Mouse (Mus musculus) intestine, postnatal 0 days (tissue): ENCODE results near the gene Slc1a7. TPM values are rescaled to one million over a fixed set of nuclear protein-coding genes. Genes with fewer than 3 reads are reported as not detected.

Experiments
- ATAC-seq: fragments of 200-750 bp; cut with Nextera tagmentation; 2 replicates; pipeline ENCODE4 v1.8.0; 2017; ENCODE audit warnings: mild to moderate bottlenecking, moderate TSS enrichment, moderate library complexity
- H3K27ac ChIP-seq: fragments of 300-500 bp; sonication (generic); 2 replicates; pipeline ENCODE4 v1.5.1; 2014; ENCODE audit warnings: mild to moderate bottlenecking, low read depth, low read length, moderate library complexity
- H3K27me3 ChIP-seq: fragments of 300-500 bp; sonication (generic); replicated peaks from 2 replicates; pipeline ENCODE4 v1.6.1; 2014; ENCODE audit warnings: low read length, mixed read lengths; ENCODE audit not compliant: control insufficient read depth, insufficient read depth
- H3K36me3 ChIP-seq: fragments of 300-500 bp; sonication (generic); 2 replicates; pipeline ENCODE4 v1.6.1; 2014; ENCODE audit warnings: mild to moderate bottlenecking, moderate library complexity; ENCODE audit not compliant: control insufficient read depth, insufficient read depth
- H3K4me1 ChIP-seq: fragments of 300-500 bp; sonication (generic); replicated peaks from 2 replicates; pipeline ENCODE4 v1.6.1; 2014; ENCODE audit warnings: antibody characterized with exemption, low read length, mixed read lengths; ENCODE audit not compliant: control insufficient read depth, insufficient read depth
- H3K4me2 ChIP-seq: fragments of 300-500 bp; sonication (generic); replicated peaks from 2 replicates; pipeline ENCODE4 v1.6.1; 2014; ENCODE audit warnings: low read depth, mild to moderate bottlenecking, moderate library complexity
- H3K4me3 ChIP-seq: fragments of 300-500 bp; sonication (generic); 2 replicates; pipeline ENCODE4 v1.5.1; 2014; ENCODE audit warnings: low read depth, low read length
- H3K9ac ChIP-seq: fragments of 300-500 bp; sonication (generic); 2 replicates; pipeline ENCODE4 v1.6.1; 2014; ENCODE audit warnings: mild to moderate bottlenecking, low read depth, low read length
- H3K9me3 ChIP-seq: fragments of 300-500 bp; sonication (generic); 2 replicates; pipeline ENCODE4 v1.6.1; 2016; ENCODE audit warnings: mixed run types; ENCODE audit not compliant: control insufficient read depth
- CTCF ChIP-seq: sonication (generic); IDR thresholded peaks from 2 replicates; pipeline ENCODE4 v1.5.1; 2016; ENCODE audit warnings: low read depth, mild to moderate bottlenecking, control low read depth, antibody characterized with exemption, moderate library complexity
- WGBS: fragments of 180-500 bp; shearing (Covaris S2); extraction: QIAGEN DNeasy Blood & Tissue Kit; methylation state at CpG from one replicate; pipeline ENCODE4 v1.1.7; 2014; 5-methylcytosine and 5-hydroxymethylcytosine counted together
- polyA plus RNA-seq: library from polyadenylated mRNA; unstranded; fragments of >200 nt; fragmentation: Nextera tagmentation; extraction: Ambion mirVana; gene quantifications from 2 replicates; pipeline ENCODE4 v1.2.1, GENCODE M21; 2015

Gene Slc1a7
- polyA plus RNA-seq, 1 experiment from 2014 or later = 0.14 TPM

DNA sequence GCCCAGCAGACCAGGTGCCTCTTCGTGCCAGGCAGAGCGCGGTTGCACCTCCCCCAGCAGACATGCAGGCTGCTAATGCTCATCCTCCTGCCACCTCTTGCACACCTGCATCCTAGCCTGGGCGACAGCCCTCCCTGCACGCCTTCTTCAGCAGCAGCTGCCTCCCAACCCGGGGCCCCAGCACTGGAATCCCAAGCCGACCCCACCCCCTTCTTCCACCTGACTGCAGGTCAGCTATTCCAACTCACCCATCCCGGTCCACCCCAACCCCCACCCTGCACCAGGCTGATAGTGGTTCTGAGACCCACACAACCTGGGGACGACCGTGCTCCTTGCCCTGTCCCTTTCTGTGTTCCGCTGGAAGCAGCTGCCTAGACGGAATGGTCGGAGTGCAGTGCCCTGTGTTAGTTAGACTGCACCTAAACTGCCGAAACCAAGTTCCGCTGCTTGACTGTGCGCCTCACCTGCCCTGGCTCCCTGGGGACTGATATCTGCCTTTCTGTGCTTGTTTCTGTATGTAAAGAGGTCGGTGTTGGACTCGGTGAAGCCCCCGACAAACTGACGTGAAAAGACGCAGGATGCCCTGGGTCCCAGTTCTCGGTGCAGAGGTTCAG is 62.9 kb downstream of the Slc1a7 start:
- Histone ChIP-seq H3K9me3 (no peaks in the 10 kb centered on the region), H3K4me3 (peak overlapping the region; percentile 59), H3K27me3 (peaks cover 18% of the 10 kb centered on the region), H3K9ac (peak overlapping the region; percentile 55), H3K27ac (no peak overlapping the region), H3K36me3 (no peaks in the 10 kb centered on the region), H3K4me1 (peaks cover 3% of the 10 kb centered on the region; the same call in 1 of the 2 replicates), H3K4me2 (peak overlapping the region; percentile 99)
- peak; percentile 17 for ATAC-seq
- WGBS = 7% methylated on average over 22 of the region's 22 CpGs
- no peak for TF ChIP-seq CTCF

- WGBS = under 1% methylated on average over 74 of the region's 86 CpGs
- Histone ChIP-seq H3K4me3 (peak overlapping the region; percentile 59), H3K27me3 (peaks cover 18% of the 10 kb centered on the region), H3K9ac (peak overlapping the region; percentile 55), H3K4me2 (peak overlapping the region; percentile 99), H3K27ac (no peak overlapping the region), H3K9me3 (no peaks in the 10 kb centered on the region), H3K4me1 (peaks cover 3% of the 10 kb centered on the region; the same call in 1 of the 2 replicates), H3K36me3 (no peaks in the 10 kb centered on the region)
- ATAC-seq = peak; percentile 9; the same call in 1 of the 2 replicates
- no peak for TF ChIP-seq CTCF
Observed at GRCm38 (mm10) chr4:108031502-108032351, 63.6 kb downstream of the Slc1a7 start.

GRCm38 (mm10) chr4:108032352-108032849 is 64.3 kb downstream of the Slc1a7 start:
- 56% methylated on average over 11 of the region's 11 CpGs for WGBS
- H3K27ac ChIP-seq = no peak overlapping the region

GRCm38 (mm10) chr4:108033041-108033764 is 65.1 kb downstream of the Slc1a7 start:
- H3K9me3 ChIP-seq = no peaks in the 10 kb centered on the region
- no peak for ATAC-seq
- no peaks in the 10 kb centered on the region for H3K36me3 ChIP-seq
- no peak overlapping the region for H3K9ac ChIP-seq
- H3K4me1 ChIP-seq = no peaks in the 10 kb centered on the region; the same call in 1 of the 2 replicates
- no peak overlapping the region for H3K4me2 ChIP-seq
- 84% methylated on average over 8 of the region's 8 CpGs for WGBS
- no peak overlapping the region for H3K27ac ChIP-seq
- H3K27me3 ChIP-seq = peaks cover 18% of the 10 kb centered on the region
- no peak for TF ChIP-seq CTCF
- H3K4me3 ChIP-seq = no peak overlapping the region

More at GRCm38 (mm10) chr4:108032352-108032849, 64.3 kb downstream of the Slc1a7 start:
- H3K4me2 ChIP-seq = peak overlapping the region; percentile 99
- H3K9me3 ChIP-seq = no peaks in the 10 kb centered on the region
- H3K9ac ChIP-seq = peak overlapping the region; percentile 55; the same call in 1 of the 2 replicates
- no peak for ATAC-seq
- H3K4me3 ChIP-seq = peak overlapping the region; percentile 59
- TF ChIP-seq CTCF = no peak
- no peaks in the 10 kb centered on the region; the same call in 1 of the 2 replicates for H3K4me1 ChIP-seq
- H3K27me3 ChIP-seq = peaks cover 18% of the 10 kb centered on the region
- H3K36me3 ChIP-seq = no peaks in the 10 kb centered on the region

DNA sequence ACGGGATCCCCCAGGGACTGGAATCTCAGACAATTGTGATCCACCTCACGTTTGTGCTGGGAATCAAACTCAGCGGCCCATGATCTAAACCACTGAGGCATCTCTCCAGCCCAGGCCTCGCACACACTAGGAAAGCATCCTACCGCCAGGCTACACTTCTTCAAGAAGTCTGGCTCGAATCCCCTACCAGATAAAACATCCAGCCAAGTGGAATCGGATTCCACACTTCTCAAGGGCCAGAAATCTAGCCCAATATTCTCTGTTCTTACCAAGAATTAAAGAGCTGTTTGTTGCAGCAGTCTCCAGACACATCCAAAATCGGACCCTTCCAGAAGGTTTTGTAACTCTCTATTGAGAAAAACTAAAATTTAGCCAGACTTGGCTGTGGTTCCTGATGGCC is 68.9 kb downstream of the Slc1a7 start:
- no peak overlapping the region for H3K4me3 ChIP-seq
- H3K9ac ChIP-seq = no peak overlapping the region
- no peaks in the 10 kb centered on the region for H3K4me1 ChIP-seq
- WGBS = 83% methylated on average over 8 of the region's 8 CpGs
- no peak overlapping the region for H3K4me2 ChIP-seq
- H3K27me3 ChIP-seq = peaks cover 10% of the 10 kb centered on the region; the same call in 1 of the 2 replicates
- H3K27ac ChIP-seq = no peak overlapping the region
- no peak for TF ChIP-seq CTCF
- peaks cover 8% of the 10 kb centered on the region for H3K36me3 ChIP-seq
- ATAC-seq = no peak
- no peaks in the 10 kb centered on the region for H3K9me3 ChIP-seq
